Mouse (Mus musculus) central nervous system, embryonic 14 days (tissue): Measurements from ENCODE around the gene Ophn1. TPM values are rescaled to one million over a fixed set of nuclear protein-coding genes. Genes with fewer than 3 reads are reported as not detected.

ENCODE experiments used
- polyA plus RNA-seq: library from polyadenylated mRNA; depleted of rRNA; stranded (reverse); fragments of >200 nt; gene quantifications from 2 replicates; pipeline ENCODE4 v1.2.3, GENCODE M21; 2012; rRNA removed

The Ophn1 gene
- polyA plus RNA-seq, result 27.8 and 29.4 TPM in 2 replicates

DNA sequence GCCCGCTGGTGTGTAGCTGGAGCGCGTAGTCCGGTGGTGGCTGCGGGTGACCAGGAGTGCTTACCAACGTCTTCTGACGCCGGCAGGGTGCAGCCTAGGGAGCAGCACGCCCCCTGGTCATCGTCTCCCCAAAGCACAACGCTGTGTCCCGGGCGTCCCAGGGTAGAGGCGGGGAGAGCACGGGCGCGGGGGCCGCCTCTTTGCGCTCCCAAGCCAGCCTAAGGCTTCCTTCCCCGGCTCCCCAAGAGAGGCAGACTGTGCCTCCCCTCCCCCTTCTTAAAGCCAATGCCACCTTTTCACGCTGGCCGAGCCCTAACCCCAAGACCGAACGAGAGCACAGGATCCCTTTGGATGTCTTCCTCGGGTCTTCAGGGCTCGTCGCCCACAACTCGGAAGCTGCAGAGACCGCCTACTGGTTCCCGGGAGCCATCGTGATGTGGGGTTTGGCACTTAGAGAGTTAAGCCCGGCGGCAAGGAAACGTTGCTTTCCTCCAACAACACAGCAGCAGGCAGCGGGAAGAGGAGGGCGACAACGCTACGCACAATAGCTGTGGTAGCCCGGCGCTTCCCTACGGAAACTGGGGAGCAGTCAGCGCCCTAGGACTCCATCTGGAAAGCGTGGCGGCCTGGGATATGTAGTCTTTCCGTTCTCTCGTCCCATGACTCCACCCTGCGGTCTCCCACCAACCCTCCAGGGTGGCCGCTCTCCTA is at the start of gene Ophn1:
TSS of gene Ophn1 (minus strand) at position 620 of the 711 bp plus-strand sequence.

GRCm38 (mm10) chrX:98936101-98936500 is 45.3 kb upstream of the Ophn1 start, which contains the start of gene Yipf6:
Gene Yipf6, plus strand, starts transcription at chrX:98936316.

Other genes with a start within 250 kb of the Ophn1 start
- gene Yipf6, start 45.3 kb upstream of the Ophn1 start, polyA plus RNA-seq, result 16.8 and 17.2 TPM in 2 replicates
- gene Stard8, start 112.2 kb upstream of the Ophn1 start, polyA plus RNA-seq, result 6.3 and 7.9 TPM in 2 replicates
- 60.8 and 76.1 TPM in 2 replicates for gene Efnb1, start 245.1 kb upstream of the Ophn1 start, polyA plus RNA-seq